18 mouse cellular contexts compared by ENCODE assay signal in the genomic region with DNA sequence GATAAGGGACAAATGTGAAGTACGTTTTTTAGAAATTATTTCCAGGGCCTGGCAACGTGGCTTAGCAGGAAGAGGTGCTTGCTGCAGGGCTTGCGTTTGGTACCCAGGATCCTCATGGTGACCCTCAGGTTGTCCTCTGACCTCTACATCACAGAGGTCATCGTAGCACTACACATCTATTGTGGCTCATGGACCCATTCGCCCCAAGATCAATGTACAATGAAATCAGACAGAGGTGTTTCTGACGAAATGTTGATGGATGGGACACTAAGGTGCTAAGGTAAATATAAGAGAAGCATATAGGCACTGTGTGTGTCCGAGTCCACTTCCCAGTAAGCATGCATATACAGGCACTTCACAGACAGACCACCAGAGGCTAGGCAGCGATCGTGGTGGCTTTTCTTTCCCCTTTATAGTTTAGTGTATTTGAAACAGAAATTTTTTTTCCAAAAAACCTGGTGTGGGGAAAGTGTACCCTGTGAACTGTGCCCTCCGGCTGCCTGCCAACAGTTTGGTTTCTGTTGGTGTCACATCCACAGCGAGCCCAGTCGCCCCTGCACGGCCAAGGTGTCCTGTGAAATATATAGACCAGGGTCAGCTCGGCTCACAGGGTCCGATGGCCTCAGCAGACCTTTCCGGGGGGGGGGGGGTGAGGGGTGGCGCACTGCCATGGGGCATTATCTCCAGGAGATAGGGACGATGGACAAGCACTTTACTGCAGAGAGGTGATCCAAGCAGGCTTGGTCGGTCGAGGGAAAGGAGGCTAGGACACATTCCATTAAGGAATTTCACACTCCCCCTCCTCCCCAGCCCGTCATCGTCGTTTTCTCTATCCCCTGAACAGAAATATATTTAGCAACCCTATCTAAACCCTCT. TPM values are rescaled to one million over a fixed set of nuclear protein-coding genes. Genes with fewer than 3 reads are reported as not detected.
DNase-seq lines count a peak whose midpoint lies in the region; ATAC-seq and TF ChIP-seq lines count a peak whose summit lies in the region.
"Had no signal": no experiment of that assay in that cellular context is flagged by ENCODE, and none has a peak within 500 bp of the region (broad histone marks: within the 10 kb centered on the region; RNA-seq: fewer than 3 reads in every experiment).

No protein-coding gene starts in this region.

- TF ChIP-seq EP300 in heart, adult 2 months (IDR thresholded peaks at IDR 0.05; ENCODE audit: insufficient read depth, low read depth, low read length) = peak; percentile 44

- peak; percentile 64 to 75 for DNase-seq in heart, adult 2 months
- DNase-seq in heart, postnatal 14 days = peak; percentile 58 to 60
- DNase-seq in retina, embryonic 14.5 days (ENCODE audit: low spot score) = no peak
- DNase-seq in gastrocnemius, postnatal 4 days (ENCODE audit: low spot score in 2 of 2) = no peak
- DNase-seq: B cell, adult 2 months; cerebellum, adult 8-10 months; kidney, adult 2 months; kidney, postnatal 14 days; thymus, postnatal 14 days had no signal

- peaks cover 5% of the 10 kb centered on the region; the same call in 1 of the 2 replicates for H3K4me1 ChIP-seq in liver, embryonic 16.5 days (ENCODE audit: control insufficient read depth, low read depth, low read length)
- H3K4me1 ChIP-seq in liver, embryonic 12.5 days = peaks cover 6% of the 10 kb centered on the region; the same call in 1 of the 2 replicates
- peaks cover 11% of the 10 kb centered on the region for H3K4me1 ChIP-seq in heart, adult 2 months (ENCODE audit: control insufficient read depth, insufficient read depth, low read length)
- peaks cover 81% of the 10 kb centered on the region for H3K4me1 ChIP-seq in heart, embryonic 12.5 days (replicated peaks)
- no peaks in the 10 kb centered on the region for H3K4me1 ChIP-seq in forebrain, embryonic 13.5 days

- no peaks in the 10 kb centered on the region for H3K79me2 ChIP-seq in heart, adult 2 months (replicated peaks; ENCODE audit: control insufficient read depth, insufficient read depth, low read length)

- no peak overlapping the region for H3K4me2 ChIP-seq in liver, embryonic 16.5 days (ENCODE audit: low read depth, low read length)
- H3K4me2 ChIP-seq in liver, embryonic 12.5 days = no peak overlapping the region
- peak overlapping the region; percentile 45 for H3K4me2 ChIP-seq in heart, embryonic 12.5 days
- H3K4me2 ChIP-seq in forebrain, embryonic 13.5 days = no peak overlapping the region
- H3K4me2 ChIP-seq: limb, embryonic 15.5 days had no signal

- ATAC-seq in liver, embryonic 16.5 days (ENCODE audit: low read depth) = peak; percentile 50
- no peak for ATAC-seq in liver, embryonic 12.5 days
- peak; percentile 80 for ATAC-seq in heart, embryonic 12.5 days (ENCODE audit: insufficient number of reproducible peaks, low FRiP score)
- ATAC-seq in forebrain, embryonic 13.5 days = no peak
- ATAC-seq: hindbrain, embryonic 16.5 days had no signal

- H3K9ac ChIP-seq in liver, embryonic 16.5 days (ENCODE audit: low read depth, low read length) = no peak overlapping the region
- no peak overlapping the region for H3K9ac ChIP-seq in liver, embryonic 12.5 days
- no peak overlapping the region for H3K9ac ChIP-seq in heart, adult 2 months (ENCODE audit: low read depth, low read length)
- H3K9ac ChIP-seq in heart, embryonic 12.5 days = no peak overlapping the region
- H3K9ac ChIP-seq in forebrain, embryonic 13.5 days = no peak overlapping the region
- H3K9ac ChIP-seq: limb, embryonic 15.5 days had no signal

- no peak overlapping the region for H3K4me3 ChIP-seq in liver, embryonic 16.5 days (ENCODE audit: low read depth, low read length)
- no peak overlapping the region for H3K4me3 ChIP-seq in liver, embryonic 12.5 days
- H3K4me3 ChIP-seq in heart, adult 2 months = no peak overlapping the region
- no peak overlapping the region for H3K4me3 ChIP-seq in heart, embryonic 12.5 days
- no peak overlapping the region for H3K4me3 ChIP-seq in forebrain, embryonic 13.5 days
- H3K4me3 ChIP-seq: forebrain, embryonic 10.5 days; limb, embryonic 15.5 days; midbrain, embryonic 10.5 days had no signal

- TF ChIP-seq CTCF in heart, adult 2 months (IDR thresholded peaks at IDR 0.05) = peak; percentile 33

- peak; percentile 69; the same call in 1 of the 2 replicates for TF ChIP-seq POLR2A in heart, adult 2 months (IDR thresholded peaks at IDR 0.05; ENCODE audit: insufficient read depth, low read depth, low read length)

- no peaks in the 10 kb centered on the region for H3K9me3 ChIP-seq in liver, embryonic 16.5 days (replicated peaks; ENCODE audit: control insufficient read depth, low read length)
- H3K9me3 ChIP-seq in liver, embryonic 12.5 days (replicated peaks) = no peaks in the 10 kb centered on the region
- H3K9me3 ChIP-seq in heart, embryonic 12.5 days (replicated peaks) = no peaks in the 10 kb centered on the region
- no peaks in the 10 kb centered on the region for H3K9me3 ChIP-seq in forebrain, embryonic 13.5 days (replicated peaks)
- H3K9me3 ChIP-seq: forebrain, embryonic 10.5 days; limb, embryonic 15.5 days; midbrain, embryonic 10.5 days had no signal

- no peaks in the 10 kb centered on the region for H3K27me3 ChIP-seq in liver, embryonic 16.5 days (ENCODE audit: control insufficient read depth, insufficient read depth, low read depth, low read length)
- H3K27me3 ChIP-seq in liver, embryonic 12.5 days (replicated peaks) = peaks cover 46% of the 10 kb centered on the region
- no peaks in the 10 kb centered on the region for H3K27me3 ChIP-seq in heart, adult 2 months (ENCODE audit: control insufficient read depth, insufficient read depth, low read length)
- H3K27me3 ChIP-seq in heart, embryonic 12.5 days (replicated peaks) = no peaks in the 10 kb centered on the region
- no peaks in the 10 kb centered on the region for H3K27me3 ChIP-seq in forebrain, embryonic 13.5 days
- H3K27me3 ChIP-seq: limb, embryonic 15.5 days had no signal

- no peaks in the 10 kb centered on the region for H3K36me3 ChIP-seq in liver, embryonic 16.5 days (ENCODE audit: control insufficient read depth, insufficient read depth)
- no peaks in the 10 kb centered on the region for H3K36me3 ChIP-seq in liver, embryonic 12.5 days
- no peaks in the 10 kb centered on the region for H3K36me3 ChIP-seq in heart, adult 2 months (ENCODE audit: control insufficient read depth, insufficient read depth, low read length)
- no peaks in the 10 kb centered on the region for H3K36me3 ChIP-seq in heart, embryonic 12.5 days
- H3K36me3 ChIP-seq in forebrain, embryonic 13.5 days (ENCODE audit: poor library complexity, severe bottlenecking) = no peaks in the 10 kb centered on the region
- H3K36me3 ChIP-seq: forebrain, embryonic 10.5 days; limb, embryonic 15.5 days; midbrain, embryonic 10.5 days had no signal

- 46% methylated on average over 23 of the region's 23 CpGs for WGBS in liver, embryonic 16.5 days (ENCODE audit: insufficient replicate concordance)
- 40% methylated on average over 23 of the region's 23 CpGs for WGBS in liver, embryonic 12.5 days (ENCODE audit: insufficient replicate concordance)
- 34% methylated on average over 23 of the region's 23 CpGs for WGBS in heart, adult 2 months
- WGBS in heart, embryonic 12.5 days = 20% methylated on average over 23 of the region's 23 CpGs
- WGBS in forebrain, embryonic 13.5 days = 74% methylated on average over 23 of the region's 23 CpGs

- intact Hi-C loops in heart, adult 2 months (cut with DNase I) = no loop called here
- intact Hi-C loops in heart, postnatal 14 days (cut with DNase I) = no loop called here

- H3K27ac ChIP-seq in liver, embryonic 16.5 days (ENCODE audit: low read length) = no peak overlapping the region
- no peak overlapping the region for H3K27ac ChIP-seq in liver, embryonic 12.5 days
- peak overlapping the region; percentile 89 for H3K27ac ChIP-seq in heart, adult 2 months
- H3K27ac ChIP-seq in heart, embryonic 12.5 days (ENCODE audit: poor library complexity, severe bottlenecking) = peak overlapping the region; percentile 94
- no peak overlapping the region for H3K27ac ChIP-seq in forebrain, embryonic 13.5 days
- H3K27ac ChIP-seq: forebrain, embryonic 10.5 days; macrophage; midbrain, embryonic 10.5 days had no signal

RNA-seq across cellular contexts. Expression of a gene that starts 18.5 kb away (rescaled TPM):
- polyA plus RNA-seq in liver, embryonic 16.5 days (2015; fragmentation: Nextera tagmentation; extraction: Ambion mirVana) = 10.0 and 11.3 TPM in 2 replicates
- 44.2 and 45.7 TPM in 2 replicates for polyA plus RNA-seq in liver, embryonic 12.5 days (2016; fragmentation: Nextera tagmentation; extraction: Ambion mirVana)
- total RNA-seq in heart, adult 2 months (2021) = over 10,000 TPM; 11,796 to 13,259 TPM
- 3,546 and 6,285 TPM in 2 replicates for polyA plus RNA-seq in heart, adult 2 months (2012; rRNA removed)
- 414 and 424 TPM in 2 replicates for polyA plus RNA-seq in heart, embryonic 12.5 days (2016; fragmentation: Nextera tagmentation; extraction: Ambion mirVana)
- 1,000 to 10,000 TPM; 9,386 to 9,784 TPM for total RNA-seq in heart, postnatal 14 days (2021)
- 100 to 1,000 TPM; 250 to 265 TPM for total RNA-seq in gastrocnemius, postnatal 4 days (2021)
- polyA plus RNA-seq in forebrain, embryonic 13.5 days (2015; fragmentation: Nextera tagmentation; extraction: Ambion mirVana) = 32.2 and 34.2 TPM in 2 replicates

Comparison
In these comparisons a context has a peak if more than half of its experiments do, and no peak if none do; other contexts are left out.
1. ATAC-seq: peak in liver, embryonic 16.5 days (single experiment) and heart, embryonic 12.5 days (single experiment); none in liver, embryonic 12.5 days (single experiment) and forebrain, embryonic 13.5 days (single experiment).
2. H3K27ac ChIP-seq: peak in heart, adult 2 months (single experiment) and heart, embryonic 12.5 days (single experiment); none in liver, embryonic 16.5 days (single experiment), liver, embryonic 12.5 days (single experiment) and forebrain, embryonic 13.5 days (single experiment).
3. DNase-seq: peak in heart, adult 2 months (2 of 2) and heart, postnatal 14 days (2 of 2); none in retina, embryonic 14.5 days (single experiment) and gastrocnemius, postnatal 4 days (0 of 2).